Mouse (Mus musculus) embryonic facial prominence, embryonic 11.5 days (tissue): ENCODE data around the gene Itch. TPM values are rescaled to one million over a fixed set of nuclear protein-coding genes. Genes with fewer than 3 reads are reported as not detected.
A peak's percentile ranks its signal among the peaks of the same experiment; 100 is the strongest.
"Not testable (repeated sequence)": the region's sequence is repeated elsewhere in the genome, so short reads cannot be mapped to it uniquely, and the experiment has no call there.

ENCODE experiments used
- ATAC-seq: fragments of 200-750 bp; cut with Nextera tagmentation; replicated peaks from 2 replicates; pipeline ENCODE4 v1.8.0; 2017; ENCODE audit warnings: low read depth; ENCODE audit not compliant: insufficient number of reproducible peaks, low FRiP score, low TSS enrichment
- DNase-seq: peaks from one replicate; pipeline ENCODE4 v3.0.0-alpha.2; 2015; ENCODE audit warnings: low spot score
- H3K27ac ChIP-seq: fragments of 300-500 bp; sonication (generic); replicated peaks from 2 replicates; pipeline ENCODE4 v1.5.1; 2014; ENCODE audit warnings: mild to moderate bottlenecking, low read depth, low read length, control low read depth
- H3K27me3 ChIP-seq: fragments of 300-500 bp; sonication (generic); 2 replicates; pipeline ENCODE4 v1.6.1; 2014; ENCODE audit warnings: mild to moderate bottlenecking, low read length, moderate library complexity, mixed read lengths; ENCODE audit not compliant: control insufficient read depth, insufficient read depth
- H3K36me3 ChIP-seq: fragments of 300-500 bp; sonication (generic); replicated peaks from 2 replicates; pipeline ENCODE4 v1.6.1; 2014; ENCODE audit warnings: low read depth, mild to moderate bottlenecking, low read length, moderate library complexity, mixed read lengths; ENCODE audit not compliant: control insufficient read depth, insufficient read depth
- H3K4me1 ChIP-seq: fragments of 300-500 bp; sonication (generic); 2 replicates; pipeline ENCODE4 v1.6.1; 2014; ENCODE audit warnings: low read length, mixed read lengths; ENCODE audit not compliant: control insufficient read depth, insufficient read depth
- H3K4me2 ChIP-seq: fragments of 300-500 bp; sonication (generic); 2 replicates; pipeline ENCODE4 v1.6.1; 2014; ENCODE audit warnings: low read depth, mild to moderate bottlenecking, control low read depth, low read length, moderate library complexity
- H3K4me3 ChIP-seq: fragments of 300-500 bp; sonication (generic); 2 replicates; pipeline ENCODE4 v1.5.1; 2014; ENCODE audit warnings: low read depth, low read length, control low read depth
- H3K9ac ChIP-seq: fragments of 300-500 bp; sonication (generic); replicated peaks from 2 replicates; pipeline ENCODE4 v1.6.1; 2014; ENCODE audit warnings: mild to moderate bottlenecking, control low read depth, low read length
- H3K9me3 ChIP-seq: fragments of 300-500 bp; sonication (generic); replicated peaks from 2 replicates; pipeline ENCODE4 v1.6.1; 2016; ENCODE audit warnings: mild to moderate bottlenecking, low read length, inconsistent platforms, mixed read lengths; ENCODE audit not compliant: control insufficient read depth
- WGBS: fragments of 180-500 bp; shearing (Covaris S2); extraction: QIAGEN DNeasy Blood & Tissue Kit; methylation state at CpG from one replicate; pipeline ENCODE4 v1.1.7; 2014; 5-methylcytosine and 5-hydroxymethylcytosine counted together
- polyA plus RNA-seq: library from polyadenylated mRNA; unstranded; fragments of >200 nt; fragmentation: Nextera tagmentation; extraction: Ambion mirVana; gene quantifications from 2 replicates; pipeline ENCODE4 v1.2.1, GENCODE M21; 2014

The Itch gene
- polyA plus RNA-seq, 1 experiment from 2014 or later = 55.7 TPM

- Histone ChIP-seq H3K9ac (no peak overlapping the region), H3K9me3 (no peaks in the 10 kb centered on the region), H3K4me3 (no peak overlapping the region), H3K27me3 (no peaks in the 10 kb centered on the region), H3K4me1 (no peaks in the 10 kb centered on the region), H3K4me2 (no peak overlapping the region), H3K27ac (no peak overlapping the region), H3K36me3 (no peaks in the 10 kb centered on the region)
- 84% methylated on average over 9 of the region's 9 CpGs for WGBS
- ATAC-seq (no peak), DNase-seq (peak; percentile 34)
These were observed 34.5 kb upstream of the Itch start for GRCm38 (mm10) chr2:155098720-155099380.

- Histone ChIP-seq H3K4me1 (no peaks in the 10 kb centered on the region), H3K4me2 (no peak overlapping the region), H3K27me3 (no peaks in the 10 kb centered on the region), H3K27ac (no peak overlapping the region), H3K9ac (no peak overlapping the region), H3K4me3 (no peak overlapping the region), H3K36me3 (no peaks in the 10 kb centered on the region), H3K9me3 (no peaks in the 10 kb centered on the region)
- DNase-seq (no peak), ATAC-seq (no peak)
- 39% methylated on average over 7 of the region's 7 CpGs for WGBS
These were observed 33.9 kb upstream of the Itch start for GRCm38 (mm10) chr2:155099421-155099820.

GRCm38 (mm10) chr2:155099994-155100795, 33.1 kb upstream of the Itch start:
- Histone ChIP-seq H3K27me3 (no peaks in the 10 kb centered on the region), H3K36me3 (no peaks in the 10 kb centered on the region), H3K27ac (no peak overlapping the region), H3K9ac (no peak overlapping the region), H3K9me3 (no peaks in the 10 kb centered on the region), H3K4me1 (no peaks in the 10 kb centered on the region), H3K4me3 (no peak overlapping the region), H3K4me2 (no peak overlapping the region)
- no peak for DNase-seq
- 76% methylated on average over 14 of the region's 14 CpGs for WGBS
- no peak for ATAC-seq

GRCm38 (mm10) chr2:155100796-155101259, 32.5 kb upstream of the Itch start:
- H3K27me3 ChIP-seq = no peaks in the 10 kb centered on the region
- no peak overlapping the region for H3K9ac ChIP-seq
- DNase-seq (no peak), ATAC-seq (no peak)
- WGBS = 81% methylated on average over 3 of the region's 3 CpGs
- no peaks in the 10 kb centered on the region for H3K9me3 ChIP-seq
- H3K27ac ChIP-seq = no peak overlapping the region
- H3K36me3 ChIP-seq = no peaks in the 10 kb centered on the region
- no peaks in the 10 kb centered on the region for H3K4me1 ChIP-seq
- no peak overlapping the region for H3K4me2 ChIP-seq
- no peak overlapping the region for H3K4me3 ChIP-seq

GRCm38 (mm10) chr2:155101761-155102181, 31.5 kb upstream of the Itch start:
- Histone ChIP-seq H3K4me3 (no peak overlapping the region), H3K9me3 (no peaks in the 10 kb centered on the region), H3K27me3 (no peaks in the 10 kb centered on the region), H3K27ac (no peak overlapping the region), H3K36me3 (no peaks in the 10 kb centered on the region), H3K4me2 (no peak overlapping the region), H3K9ac (no peak overlapping the region), H3K4me1 (no peaks in the 10 kb centered on the region)
- WGBS = 58% methylated on average over 6 of the region's 6 CpGs
- ATAC-seq (no peak), DNase-seq (no peak)

GRCm38 (mm10) chr2:155103607-155104006, 29.7 kb upstream of the Itch start:
- no peak overlapping the region for H3K4me3 ChIP-seq
- DNase-seq = no peak

GRCm38 (mm10) chr2:155107276-155107675, 26.0 kb upstream of the Itch start:
- not testable (repeated sequence) for H3K27ac ChIP-seq, H3K4me3 ChIP-seq, H3K9ac ChIP-seq, DNase-seq, H3K4me1 ChIP-seq, H3K36me3 ChIP-seq, ATAC-seq, H3K9me3 ChIP-seq, H3K27me3 ChIP-seq, H3K4me2 ChIP-seq
- WGBS = 77% methylated on average over 9 of the region's 9 CpGs

More at GRCm38 (mm10) chr2:155103607-155104006, 29.7 kb upstream of the Itch start:
- H3K4me1 ChIP-seq = no peaks in the 10 kb centered on the region
- H3K4me2 ChIP-seq = no peak overlapping the region
- 73% methylated on average over 6 of the region's 6 CpGs for WGBS
- H3K36me3 ChIP-seq = no peaks in the 10 kb centered on the region
- no peak overlapping the region for H3K27ac ChIP-seq
- no peak overlapping the region for H3K9ac ChIP-seq
- H3K27me3 ChIP-seq = no peaks in the 10 kb centered on the region
- no peaks in the 10 kb centered on the region for H3K9me3 ChIP-seq
- ATAC-seq = no peak

GRCm38 (mm10) chr2:155115216-155115830, 18.0 kb upstream of the Itch start:
- no peak for ATAC-seq
- Histone ChIP-seq H3K36me3 (no peaks in the 10 kb centered on the region), H3K9me3 (no peaks in the 10 kb centered on the region), H3K27ac (no peak overlapping the region), H3K4me1 (no peaks in the 10 kb centered on the region), H3K9ac (no peak overlapping the region), H3K27me3 (no peaks in the 10 kb centered on the region), H3K4me3 (no peak overlapping the region), H3K4me2 (no peak overlapping the region)
- DNase-seq = no peak
- WGBS = 69% methylated on average over 7 of the region's 7 CpGs
